Mouse (Mus musculus): ENCODE measurements around the gene Gpr62.

- TF ChIP-seq CTCF (IDR thresholded peaks at IDR 0.05; ENCODE audit: control insufficient read depth, insufficient read depth, low read length) (no peak), POLR2A (IDR thresholded peaks at IDR 0.05; ENCODE audit: borderline replicate concordance, control insufficient read depth, low read depth, low read length) (no peak)
Measured at GRCm38 (mm10) chr9:106461641-106462429, 3.9 kb downstream of the Gpr62 start.
